Mouse (Mus musculus): ENCODE data around the gene Neurod6.

Gene Neurod6

GRCm38 (mm10) chr6:55646824-55647560, 34.1 kb downstream of the Neurod6 start:
- DNase-seq (ENCODE audit: low read depth): no peak

GRCm38 (mm10) chr6:55646111-55646823, 34.8 kb downstream of the Neurod6 start:
- DNase-seq (ENCODE audit: low read depth): no peak

GRCm38 (mm10) chr6:55634662-55635061, 46.4 kb downstream of the Neurod6 start:
- DNase-seq (ENCODE audit: low read depth): no peak

Data from c-Kit-positive CD71-negative TER-119-negative erythroid progenitor cells, embryonic 14.5 days (primary cell).